Mouse (Mus musculus): ENCODE results near the gene Mllt11. TPM values are rescaled to one million over a fixed set of nuclear protein-coding genes. Genes with fewer than 3 reads are reported as not detected.

The Mllt11 gene
- polyA plus RNA-seq, 1 experiment from 2014 or later: 570 TPM

GRCm38 (mm10) chr3:95172526-95173255 lies 59.3 kb downstream of the Mllt11 start:
- Histone ChIP-seq H3K36me3 (replicated peaks; ENCODE audit: control insufficient read depth, insufficient read depth) (peaks cover 62% of the 10 kb centered on the region), H3K4me3 (replicated peaks; ENCODE audit: low read length) (no peak overlapping the region; the same call in 1 of the 2 replicates), H3K4me2 (replicated peaks) (no peak overlapping the region; the same call in 1 of the 2 replicates), H3K9me3 (ENCODE audit: control insufficient read depth, low read length) (no peaks in the 10 kb centered on the region), H3K27ac (no peak overlapping the region), H3K4me1 (replicated peaks; ENCODE audit: control insufficient read depth, insufficient read depth, low read length) (peaks cover 6% of the 10 kb centered on the region; the same call in 1 of the 2 replicates), H3K27me3 (ENCODE audit: control insufficient read depth, insufficient read depth, low read length) (peaks cover 38% of the 10 kb centered on the region), H3K9ac (peak overlapping the region; percentile 34)
- ATAC-seq (ENCODE audit: low FRiP score): no peak
- 19% methylated on average over 82 of the region's 84 CpGs for WGBS
- no peak for DNase-seq (ENCODE audit: low spot score)

- Histone ChIP-seq H3K4me2 (replicated peaks) (no peak overlapping the region), H3K27ac (no peak overlapping the region), H3K4me3 (replicated peaks; ENCODE audit: low read length) (no peak overlapping the region), H3K9me3 (ENCODE audit: control insufficient read depth, low read length) (no peaks in the 10 kb centered on the region), H3K4me1 (replicated peaks; ENCODE audit: control insufficient read depth, insufficient read depth, low read length) (peaks cover 6% of the 10 kb centered on the region; the same call in 1 of the 2 replicates), H3K9ac (no peak overlapping the region), H3K36me3 (replicated peaks; ENCODE audit: control insufficient read depth, insufficient read depth) (peaks cover 78% of the 10 kb centered on the region), H3K27me3 (ENCODE audit: control insufficient read depth, insufficient read depth, low read length) (peaks cover 38% of the 10 kb centered on the region)
- WGBS: 84% methylated on average over 6 of the region's 6 CpGs
- no peak for DNase-seq (ENCODE audit: low spot score)
- no peak for ATAC-seq (ENCODE audit: low FRiP score)
Observed at GRCm38 (mm10) chr3:95171105-95171504, 60.9 kb downstream of the Mllt11 start.

GRCm38 (mm10) chr3:95169996-95170395 lies 62.0 kb downstream of the Mllt11 start:
- Histone ChIP-seq H3K27ac (no peak overlapping the region), H3K4me2 (replicated peaks) (no peak overlapping the region), H3K4me1 (replicated peaks; ENCODE audit: control insufficient read depth, insufficient read depth, low read length) (peaks cover 6% of the 10 kb centered on the region; the same call in 1 of the 2 replicates), H3K9ac (no peak overlapping the region), H3K4me3 (replicated peaks; ENCODE audit: low read length) (no peak overlapping the region), H3K9me3 (ENCODE audit: control insufficient read depth, low read length) (no peaks in the 10 kb centered on the region), H3K36me3 (replicated peaks; ENCODE audit: control insufficient read depth, insufficient read depth) (peaks cover 89% of the 10 kb centered on the region), H3K27me3 (ENCODE audit: control insufficient read depth, insufficient read depth, low read length) (peaks cover 38% of the 10 kb centered on the region)
- DNase-seq (ENCODE audit: low spot score): no peak
- 89% methylated on average over 10 of the region's 10 CpGs for WGBS
- ATAC-seq (ENCODE audit: low FRiP score): no peak

Other genes with a start within 250 kb of the Mllt11 start
- 19.6 and 21.2 TPM in 2 replicates for gene Zfp687, start 216.7 kb downstream of the Mllt11 start, polyA plus RNA-seq (2014; fragmentation: Nextera tagmentation; extraction: Ambion mirVana)
- gene Psmd4, start 189.6 kb downstream of the Mllt11 start, polyA plus RNA-seq (2014; fragmentation: Nextera tagmentation; extraction: Ambion mirVana): 238 and 248 TPM in 2 replicates
- gene Pip5k1a, start 125.2 kb downstream of the Mllt11 start, polyA plus RNA-seq (2014; fragmentation: Nextera tagmentation; extraction: Ambion mirVana): 9.9 and 12.7 TPM in 2 replicates
- 148 and 150 TPM in 2 replicates for gene Vps72, start 121.1 kb downstream of the Mllt11 start, polyA plus RNA-seq (2014; fragmentation: Nextera tagmentation; extraction: Ambion mirVana)
- gene Tmod4, start 107.7 kb downstream of the Mllt11 start, polyA plus RNA-seq (2014; fragmentation: Nextera tagmentation; extraction: Ambion mirVana): 0.61 and 1.7 TPM in 2 replicates
- gene Scnm1, start 98.2 kb downstream of the Mllt11 start, polyA plus RNA-seq (2014; fragmentation: Nextera tagmentation; extraction: Ambion mirVana): 71.4 and 82.4 TPM in 2 replicates
- 34.0 and 35.7 TPM in 2 replicates for gene Lysmd1, start 98.1 kb downstream of the Mllt11 start, polyA plus RNA-seq (2014; fragmentation: Nextera tagmentation; extraction: Ambion mirVana)
- 2.3 and 2.7 TPM in 2 replicates for gene Tnfaip8l2, start 89.8 kb downstream of the Mllt11 start, polyA plus RNA-seq (2014; fragmentation: Nextera tagmentation; extraction: Ambion mirVana)
- gene Sema6c, start 71.7 kb downstream of the Mllt11 start, polyA plus RNA-seq (2014; fragmentation: Nextera tagmentation; extraction: Ambion mirVana): 35.8 and 36.5 TPM in 2 replicates
- 3.0 and 3.9 TPM in 2 replicates for gene Gabpb2, start 14.3 kb downstream of the Mllt11 start, polyA plus RNA-seq (2014; fragmentation: Nextera tagmentation; extraction: Ambion mirVana)
- gene Cdc42se1, start 3.4 kb downstream of the Mllt11 start, polyA plus RNA-seq (2014; fragmentation: Nextera tagmentation; extraction: Ambion mirVana): 65.0 and 70.1 TPM in 2 replicates
- 0.16 TPM in 1 of 2 replicates, not detected in the other for gene Gm128, start 9.4 kb upstream of the Mllt11 start, polyA plus RNA-seq (2014; fragmentation: Nextera tagmentation; extraction: Ambion mirVana)
- gene Bnipl, start 19.0 kb upstream of the Mllt11 start, polyA plus RNA-seq (2014; fragmentation: Nextera tagmentation; extraction: Ambion mirVana): 0.27 TPM in 1 of 2 replicates, not detected in the other
- 37.8 and 38.9 TPM in 2 replicates for gene Mindy1, start 49.2 kb upstream of the Mllt11 start, polyA plus RNA-seq (2014; fragmentation: Nextera tagmentation; extraction: Ambion mirVana)
- gene Prune1, start 49.9 kb upstream of the Mllt11 start, polyA plus RNA-seq (2014; fragmentation: Nextera tagmentation; extraction: Ambion mirVana): 63.8 and 66.0 TPM in 2 replicates
- 0.24 and 0.52 TPM in 2 replicates for gene Anxa9, start 75.0 kb upstream of the Mllt11 start, polyA plus RNA-seq (2014; fragmentation: Nextera tagmentation; extraction: Ambion mirVana)
- gene Cers2, start 82.6 kb upstream of the Mllt11 start, polyA plus RNA-seq (2014; fragmentation: Nextera tagmentation; extraction: Ambion mirVana): 81.8 and 88.3 TPM in 2 replicates
- gene Setdb1, start 125.0 kb upstream of the Mllt11 start, polyA plus RNA-seq (2014; fragmentation: Nextera tagmentation; extraction: Ambion mirVana): 47.6 and 54.2 TPM in 2 replicates
- gene 4930558C23Rik, start 170.7 kb upstream of the Mllt11 start, polyA plus RNA-seq (2014; fragmentation: Nextera tagmentation; extraction: Ambion mirVana): not detected in 2 replicates
- gene Arnt, start 202.2 kb upstream of the Mllt11 start, polyA plus RNA-seq (2014; fragmentation: Nextera tagmentation; extraction: Ambion mirVana): 12.3 and 13.3 TPM in 2 replicates